Mouse (Mus musculus) bone marrow macrophage, adult 2 months (primary cell): ENCODE measurements around the gene Relb.

Experiments
- CTCF ChIP-seq: IDR thresholded peaks from 2 replicates; pipeline ENCODE4 v1.5.1; 2012; ENCODE audit warnings: low read depth, mild to moderate bottlenecking, low read length, moderate library complexity
- POLR2A ChIP-seq: IDR thresholded peaks from 2 replicates; pipeline ENCODE4 v1.6.1; 2012; ENCODE audit warnings: mild to moderate bottlenecking, low read depth, low read length, borderline replicate concordance

DNA sequence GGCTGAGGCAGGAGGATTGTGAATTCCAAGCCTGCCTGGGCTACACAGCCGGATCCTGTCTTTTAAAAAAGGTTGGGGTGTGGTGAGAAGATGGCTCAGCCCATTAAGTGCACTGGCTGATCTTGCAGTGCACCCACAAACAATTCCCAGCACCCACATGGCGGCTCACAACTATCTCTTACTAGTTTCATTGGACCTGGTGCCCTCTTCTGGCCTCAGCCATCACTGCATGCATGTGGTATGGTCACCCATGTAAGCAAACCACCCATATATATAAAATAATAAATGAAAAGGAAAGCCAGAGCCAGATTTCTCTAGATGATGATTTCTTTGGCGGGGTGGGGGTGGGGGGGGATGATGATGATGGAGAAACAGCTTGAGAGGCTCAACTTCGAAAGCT, 64.8 kb downstream of the Relb start:
- TF ChIP-seq CTCF (0 out of 2 replicates have a peak, but pooled peaks have one; percentile 8), POLR2A (no peak)
